Mouse (Mus musculus) ES-CJ7 (cell line): ENCODE results near the gene Fam126a.

Experiments used
- DNase-seq: peaks from one replicate; pipeline ENCODE4 v3.0.0; 2011; ENCODE audit warnings: low read depth, low spot score

Fam126a gene

GRCm38 (mm10) chr5:23900190-23900589, 130.3 kb downstream of the Fam126a start:
- no peak for DNase-seq

GRCm38 (mm10) chr5:23893864-23894771, 136.4 kb downstream of the Fam126a start:
- no peak for DNase-seq

GRCm38 (mm10) chr5:23893156-23893863, 137.2 kb downstream of the Fam126a start:
- DNase-seq = no peak

- DNase-seq = peak; percentile 70
Observed at GRCm38 (mm10) chr5:23890734-23891133, 139.8 kb downstream of the Fam126a start.

- DNase-seq = no peak
Observed at GRCm38 (mm10) chr5:23889461-23889860, 141.0 kb downstream of the Fam126a start.

GRCm38 (mm10) chr5:23887111-23887510, 143.4 kb downstream of the Fam126a start:
- DNase-seq = no peak

GRCm38 (mm10) chr5:23874457-23874856, 156.0 kb downstream of the Fam126a start:
- DNase-seq = no peak

- DNase-seq = peak; percentile 1
Observed at GRCm38 (mm10) chr5:23872586-23872985, 157.9 kb downstream of the Fam126a start.

- DNase-seq = peak; percentile 1
Observed at GRCm38 (mm10) chr5:23871323-23871722, 159.2 kb downstream of the Fam126a start.

GRCm38 (mm10) chr5:23865941-23866340, 164.5 kb downstream of the Fam126a start:
- no peak for DNase-seq
